Mouse (Mus musculus): Measurements from ENCODE around the gene Rxra. TPM values are rescaled to one million over a fixed set of nuclear protein-coding genes. Genes with fewer than 3 reads are reported as not detected.

The Rxra gene
- total and polyA plus RNA-seq, 2 experiments from 2014 or later, result 3.9 to 32.5 TPM

- WGBS, result 8% methylated on average over 1 of the region's 1 CpGs
- Histone ChIP-seq H3K4me2 (ENCODE audit: low read depth, low read length) (no peak overlapping the region), H3K36me3 (ENCODE audit: insufficient read depth, low read length) (no peaks in the 10 kb centered on the region), H3K4me3 (ENCODE audit: low read length) (no peak overlapping the region), H3K9me3 (ENCODE audit: low read length) (no peaks in the 10 kb centered on the region), H3K4me1 (ENCODE audit: insufficient read depth, low read length) (peaks cover 25% of the 10 kb centered on the region), H3K27ac (no peak overlapping the region), H3K27me3 (ENCODE audit: insufficient read depth, low read length) (no peaks in the 10 kb centered on the region), H3K9ac (replicated peaks; ENCODE audit: low read length) (no peak overlapping the region)
- TF ChIP-seq CTCF (IDR thresholded peaks at IDR 0.05; ENCODE audit: low read depth), result no peak
- DNase-seq (ENCODE audit: low spot score), result peak; percentile 16
- ATAC-seq, result no peak
Observed at GRCm38 (mm10) chr2:27734328-27734727, 58.1 kb downstream of the Rxra start.

GRCm38 (mm10) chr2:27734800-27735199, 58.6 kb downstream of the Rxra start:
- no peaks in the 10 kb centered on the region for H3K9me3 ChIP-seq (ENCODE audit: low read length)
- DNase-seq (ENCODE audit: low spot score) (no peak), ATAC-seq (no peak)
- WGBS, result 69% methylated on average over 2 of the region's 2 CpGs
- H3K9ac ChIP-seq (replicated peaks; ENCODE audit: low read length), result no peak overlapping the region
- TF ChIP-seq CTCF (IDR thresholded peaks at IDR 0.05; ENCODE audit: low read depth), result no peak
- no peaks in the 10 kb centered on the region for H3K36me3 ChIP-seq (ENCODE audit: insufficient read depth, low read length)
- H3K4me1 ChIP-seq (ENCODE audit: insufficient read depth, low read length), result peaks cover 27% of the 10 kb centered on the region
- no peak overlapping the region for H3K27ac ChIP-seq
- H3K27me3 ChIP-seq (ENCODE audit: insufficient read depth, low read length), result no peaks in the 10 kb centered on the region
- H3K4me3 ChIP-seq (ENCODE audit: low read length), result no peak overlapping the region
- no peak overlapping the region for H3K4me2 ChIP-seq (ENCODE audit: low read depth, low read length)

- ATAC-seq, result no peak
- no peak overlapping the region for H3K27ac ChIP-seq
- no peak for TF ChIP-seq CTCF (IDR thresholded peaks at IDR 0.05; ENCODE audit: low read depth)
- no peaks in the 10 kb centered on the region for H3K27me3 ChIP-seq (ENCODE audit: insufficient read depth, low read length)
- no peak overlapping the region for H3K4me2 ChIP-seq (ENCODE audit: low read depth, low read length)
- 87% methylated on average over 5 of the region's 5 CpGs for WGBS
- H3K9me3 ChIP-seq (ENCODE audit: low read length), result no peaks in the 10 kb centered on the region
- no peaks in the 10 kb centered on the region for H3K36me3 ChIP-seq (ENCODE audit: insufficient read depth, low read length)
- H3K4me1 ChIP-seq (ENCODE audit: insufficient read depth, low read length), result peaks cover 43% of the 10 kb centered on the region
- H3K4me3 ChIP-seq (ENCODE audit: low read length), result no peak overlapping the region
- DNase-seq (ENCODE audit: low spot score), result no peak
- no peak overlapping the region for H3K9ac ChIP-seq (replicated peaks; ENCODE audit: low read length)
Observed at GRCm38 (mm10) chr2:27736802-27737201, 60.6 kb downstream of the Rxra start.

- no peak for TF ChIP-seq CTCF (IDR thresholded peaks at IDR 0.05; ENCODE audit: low read depth)
- H3K9me3 ChIP-seq (ENCODE audit: low read length), result no peaks in the 10 kb centered on the region
- H3K27ac ChIP-seq, result no peak overlapping the region
- H3K9ac ChIP-seq (replicated peaks; ENCODE audit: low read length), result no peak overlapping the region
- H3K4me1 ChIP-seq (ENCODE audit: insufficient read depth, low read length), result peaks cover 37% of the 10 kb centered on the region
- no peaks in the 10 kb centered on the region for H3K27me3 ChIP-seq (ENCODE audit: insufficient read depth, low read length)
- ATAC-seq, result no peak
- H3K4me2 ChIP-seq (ENCODE audit: low read depth, low read length), result no peak overlapping the region
- 83% methylated on average over 3 of the region's 3 CpGs for WGBS
- no peaks in the 10 kb centered on the region for H3K36me3 ChIP-seq (ENCODE audit: insufficient read depth, low read length)
- H3K4me3 ChIP-seq (ENCODE audit: low read length), result no peak overlapping the region
- no peak for DNase-seq (ENCODE audit: low spot score)
Observed at GRCm38 (mm10) chr2:27738396-27738795, 62.2 kb downstream of the Rxra start.

GRCm38 (mm10) chr2:27740091-27740608, 63.9 kb downstream of the Rxra start:
- ATAC-seq, result peak; percentile 90
- Histone ChIP-seq H3K36me3 (ENCODE audit: insufficient read depth, low read length) (no peaks in the 10 kb centered on the region), H3K4me3 (ENCODE audit: low read length) (no peak overlapping the region), H3K4me1 (ENCODE audit: insufficient read depth, low read length) (peaks cover 33% of the 10 kb centered on the region), H3K9ac (replicated peaks; ENCODE audit: low read length) (0 out of 2 replicates have a peak overlapping the region, but pooled peaks have one; percentile 7), H3K4me2 (ENCODE audit: low read depth, low read length) (no peak overlapping the region), H3K27ac (peak overlapping the region; percentile 33), H3K27me3 (ENCODE audit: insufficient read depth, low read length) (no peaks in the 10 kb centered on the region), H3K9me3 (ENCODE audit: low read length) (no peaks in the 10 kb centered on the region)
- 4% methylated on average over 15 of the region's 16 CpGs for WGBS
- DNase-seq (ENCODE audit: low spot score), result peak; percentile 89
- peak; percentile 68 for TF ChIP-seq CTCF (IDR thresholded peaks at IDR 0.05; ENCODE audit: low read depth)

GRCm38 (mm10) chr2:27743177-27743576, 66.9 kb downstream of the Rxra start:
- no peak for TF ChIP-seq CTCF (IDR thresholded peaks at IDR 0.05; ENCODE audit: low read depth)
- Histone ChIP-seq H3K27me3 (ENCODE audit: insufficient read depth, low read length) (no peaks in the 10 kb centered on the region), H3K4me2 (ENCODE audit: low read depth, low read length) (no peak overlapping the region), H3K9me3 (ENCODE audit: low read length) (no peaks in the 10 kb centered on the region), H3K4me1 (ENCODE audit: insufficient read depth, low read length) (peaks cover 51% of the 10 kb centered on the region), H3K9ac (replicated peaks; ENCODE audit: low read length) (no peak overlapping the region), H3K27ac (no peak overlapping the region), H3K4me3 (ENCODE audit: low read length) (no peak overlapping the region), H3K36me3 (ENCODE audit: insufficient read depth, low read length) (no peaks in the 10 kb centered on the region)
- ATAC-seq, result no peak
- WGBS, result 92% methylated on average over 1 of the region's 1 CpGs
- DNase-seq (ENCODE audit: low spot score), result no peak

GRCm38 (mm10) chr2:27743863-27744611, 67.8 kb downstream of the Rxra start:
- TF ChIP-seq CTCF (IDR thresholded peaks at IDR 0.05; ENCODE audit: low read depth), result no peak
- WGBS, result 91% methylated on average over 7 of the region's 7 CpGs
- no peak for ATAC-seq

More at GRCm38 (mm10) chr2:27743863-27744611, 67.8 kb downstream of the Rxra start:
- Histone ChIP-seq H3K4me1 (ENCODE audit: insufficient read depth, low read length) (peaks cover 50% of the 10 kb centered on the region), H3K4me3 (ENCODE audit: low read length) (no peak overlapping the region), H3K36me3 (ENCODE audit: insufficient read depth, low read length) (no peaks in the 10 kb centered on the region), H3K27me3 (ENCODE audit: insufficient read depth, low read length) (no peaks in the 10 kb centered on the region), H3K4me2 (ENCODE audit: low read depth, low read length) (no peak overlapping the region), H3K9me3 (ENCODE audit: low read length) (no peaks in the 10 kb centered on the region), H3K27ac (no peak overlapping the region), H3K9ac (replicated peaks; ENCODE audit: low read length) (no peak overlapping the region)
- DNase-seq (ENCODE audit: low spot score), result no peak

Data from hindbrain, postnatal 0 days (tissue).